Mouse (Mus musculus) G1E (cell line): ENCODE data around the gene Slc10a7.

Experiments used
- CTCF ChIP-seq: IDR thresholded peaks from 2 replicates; pipeline ENCODE4 v1.5.1; 2012; ENCODE audit warnings: low read depth, low read length, inconsistent platforms, mixed read lengths
- GATA1 ChIP-seq: IDR thresholded peaks from 2 replicates; pipeline ENCODE4 v1.6.1; 2012; ENCODE audit warnings: borderline replicate concordance, low read length, inconsistent platforms, mixed read lengths

DNA sequence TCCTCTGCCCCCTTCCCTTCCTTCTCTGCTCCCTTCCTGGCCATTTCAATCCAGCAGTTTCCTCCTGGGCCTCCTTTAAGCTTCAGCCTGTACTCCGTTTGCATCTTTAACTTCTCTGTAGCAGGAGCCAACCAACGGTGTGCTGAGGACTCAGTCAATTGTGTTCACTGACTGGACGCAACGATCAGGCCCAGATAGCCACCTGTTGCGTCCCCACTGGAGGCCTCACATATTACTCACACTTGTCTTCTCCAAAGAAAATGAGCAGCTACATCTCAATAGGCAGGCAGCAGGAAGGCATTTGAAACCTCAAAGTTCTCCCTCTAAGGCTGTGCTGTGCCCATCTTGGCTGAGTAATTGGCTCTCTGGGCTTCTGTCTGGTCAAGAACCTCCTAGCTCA, 149.0 kb downstream of the Slc10a7 start:
- TF ChIP-seq CTCF (no peak), GATA1 (no peak)
